Mouse (Mus musculus): ENCODE results near the gene Skp1a. TPM values are rescaled to one million over a fixed set of nuclear protein-coding genes. Genes with fewer than 3 reads are reported as not detected.
A peak's percentile ranks its signal among the peaks of the same experiment; 100 is the strongest.

The Skp1a gene
- polyA plus RNA-seq, 1 experiment from 2014 or later = 926 TPM

GRCm38 (mm10) chr11:52258711-52259110 is 26.9 kb downstream of the Skp1a start:
- Histone ChIP-seq H3K4me1 (0 out of 2 replicates have a peak, but pooled peaks cover 2% of the 10 kb centered on the region), H3K36me3 (peaks cover 20% of the 10 kb centered on the region; the same call in 1 of the 2 replicates), H3K27ac (no peak overlapping the region), H3K9ac (no peak overlapping the region), H3K4me2 (replicated peaks) (no peak overlapping the region), H3K27me3 (no peaks in the 10 kb centered on the region), H3K4me3 (no peak overlapping the region), H3K9me3 (no peaks in the 10 kb centered on the region)
- ATAC-seq (ENCODE audit: low FRiP score, low read depth) = no peak
- 59% methylated on average over 5 of the region's 5 CpGs for WGBS

GRCm38 (mm10) chr11:52260878-52261277 is 29.1 kb downstream of the Skp1a start:
- Histone ChIP-seq H3K4me3 (no peak overlapping the region), H3K27ac (no peak overlapping the region), H3K9ac (no peak overlapping the region), H3K4me2 (replicated peaks) (no peak overlapping the region), H3K27me3 (no peaks in the 10 kb centered on the region), H3K9me3 (no peaks in the 10 kb centered on the region), H3K4me1 (peaks cover 14% of the 10 kb centered on the region), H3K36me3 (peaks cover 20% of the 10 kb centered on the region; the same call in 1 of the 2 replicates)
- ATAC-seq (ENCODE audit: low FRiP score, low read depth) = no peak
- WGBS = 73% methylated on average over 4 of the region's 4 CpGs

GRCm38 (mm10) chr11:52261937-52262336 is 30.1 kb downstream of the Skp1a start:
- Histone ChIP-seq H3K4me2 (replicated peaks) (no peak overlapping the region), H3K9ac (no peak overlapping the region), H3K27ac (no peak overlapping the region), H3K4me3 (no peak overlapping the region), H3K27me3 (no peaks in the 10 kb centered on the region), H3K36me3 (peaks cover 20% of the 10 kb centered on the region; the same call in 1 of the 2 replicates), H3K9me3 (no peaks in the 10 kb centered on the region), H3K4me1 (peaks cover 23% of the 10 kb centered on the region)
- whole genome bisulfite sequencing = 59% methylated on average over 5 of the region's 5 CpGs
- no peak for ATAC-seq (ENCODE audit: low FRiP score, low read depth)

GRCm38 (mm10) chr11:52262338-52262737 is 30.5 kb downstream of the Skp1a start:
- Histone ChIP-seq H3K4me1 (peaks cover 23% of the 10 kb centered on the region), H3K4me2 (replicated peaks) (no peak overlapping the region), H3K9me3 (no peaks in the 10 kb centered on the region), H3K27me3 (no peaks in the 10 kb centered on the region), H3K4me3 (no peak overlapping the region), H3K27ac (no peak overlapping the region), H3K36me3 (peaks cover 17% of the 10 kb centered on the region; the same call in 1 of the 2 replicates), H3K9ac (no peak overlapping the region)
- WGBS = 90% methylated on average over 11 of the region's 11 CpGs
- no peak for ATAC-seq (ENCODE audit: low FRiP score, low read depth)

- peaks cover 6% of the 10 kb centered on the region; the same call in 1 of the 2 replicates for H3K36me3 ChIP-seq
- no peaks in the 10 kb centered on the region for H3K27me3 ChIP-seq
- H3K9me3 ChIP-seq = no peaks in the 10 kb centered on the region
- H3K27ac ChIP-seq = no peak overlapping the region
- ATAC-seq (ENCODE audit: low FRiP score, low read depth) = no peak
- H3K9ac ChIP-seq = no peak overlapping the region
- no peak overlapping the region for H3K4me2 ChIP-seq (replicated peaks)
- peaks cover 31% of the 10 kb centered on the region for H3K4me1 ChIP-seq
- no peak overlapping the region for H3K4me3 ChIP-seq
- WGBS = 81% methylated on average over 7 of the region's 7 CpGs
Observed at GRCm38 (mm10) chr11:52264871-52265270, 33.1 kb downstream of the Skp1a start.

- H3K9ac ChIP-seq = no peak overlapping the region
- no peak overlapping the region for H3K4me2 ChIP-seq (replicated peaks)
- H3K36me3 ChIP-seq = no peaks in the 10 kb centered on the region; the same call in 1 of the 2 replicates
- H3K27me3 ChIP-seq = no peaks in the 10 kb centered on the region
- no peak overlapping the region for H3K27ac ChIP-seq
- no peak overlapping the region for H3K4me3 ChIP-seq
- H3K9me3 ChIP-seq = no peaks in the 10 kb centered on the region
- 63% methylated on average over 12 of the region's 12 CpGs for WGBS
- peaks cover 29% of the 10 kb centered on the region for H3K4me1 ChIP-seq
- no peak for ATAC-seq (ENCODE audit: low FRiP score, low read depth)
Observed at GRCm38 (mm10) chr11:52265616-52266307, 34.0 kb downstream of the Skp1a start.

- ATAC-seq (ENCODE audit: low FRiP score, low read depth) = no peak
- H3K9me3 ChIP-seq = no peaks in the 10 kb centered on the region
Observed at GRCm38 (mm10) chr11:52267271-52267670, 35.5 kb downstream of the Skp1a start.

GRCm38 (mm10) chr11:52268104-52268835 is 36.5 kb downstream of the Skp1a start:
- no peaks in the 10 kb centered on the region for H3K27me3 ChIP-seq
- H3K4me2 ChIP-seq (replicated peaks) = no peak overlapping the region
- H3K9me3 ChIP-seq = no peaks in the 10 kb centered on the region
- ATAC-seq (ENCODE audit: low FRiP score, low read depth) = no peak
- H3K9ac ChIP-seq = 0 out of 2 replicates have a peak overlapping the region, but pooled peaks have one; percentile 9
- no peak overlapping the region for H3K4me3 ChIP-seq
- no peaks in the 10 kb centered on the region for H3K36me3 ChIP-seq
- peak overlapping the region; percentile 8; the same call in 1 of the 2 replicates for H3K27ac ChIP-seq
- 60% methylated on average over 7 of the region's 7 CpGs for WGBS
- H3K4me1 ChIP-seq = peaks cover 46% of the 10 kb centered on the region

More at GRCm38 (mm10) chr11:52267271-52267670, 35.5 kb downstream of the Skp1a start:
- Histone ChIP-seq H3K27me3 (no peaks in the 10 kb centered on the region), H3K27ac (no peak overlapping the region), H3K36me3 (no peaks in the 10 kb centered on the region), H3K4me1 (peaks cover 36% of the 10 kb centered on the region), H3K9ac (no peak overlapping the region), H3K4me2 (replicated peaks) (no peak overlapping the region), H3K4me3 (no peak overlapping the region)
- WGBS = 83% methylated on average over 5 of the region's 5 CpGs

GRCm38 (mm10) chr11:52269841-52270240 is 38.0 kb downstream of the Skp1a start:
- H3K27ac ChIP-seq = no peak overlapping the region
- no peaks in the 10 kb centered on the region for H3K27me3 ChIP-seq
- no peak overlapping the region for H3K4me2 ChIP-seq (replicated peaks)
- no peak overlapping the region for H3K9ac ChIP-seq
- H3K4me1 ChIP-seq = peaks cover 46% of the 10 kb centered on the region
- ATAC-seq (ENCODE audit: low FRiP score, low read depth) = no peak
- 89% methylated on average over 6 of the region's 6 CpGs for WGBS
- no peaks in the 10 kb centered on the region for H3K36me3 ChIP-seq
- no peak overlapping the region for H3K4me3 ChIP-seq
- H3K9me3 ChIP-seq = no peaks in the 10 kb centered on the region

GRCm38 (mm10) chr11:52271765-52272495 is 40.1 kb downstream of the Skp1a start:
- H3K27ac ChIP-seq = no peak overlapping the region
- no peaks in the 10 kb centered on the region for H3K9me3 ChIP-seq
- H3K27me3 ChIP-seq = no peaks in the 10 kb centered on the region
- WGBS = 61% methylated on average over 8 of the region's 8 CpGs
- no peaks in the 10 kb centered on the region for H3K36me3 ChIP-seq
- peaks cover 26% of the 10 kb centered on the region for H3K4me1 ChIP-seq
- no peak overlapping the region for H3K4me2 ChIP-seq (replicated peaks)
- no peak for ATAC-seq (ENCODE audit: low FRiP score, low read depth)
- H3K9ac ChIP-seq = no peak overlapping the region; the same call in 1 of the 2 replicates
- no peak overlapping the region for H3K4me3 ChIP-seq

- Histone ChIP-seq H3K4me2 (replicated peaks) (no peak overlapping the region), H3K9ac (no peak overlapping the region; the same call in 1 of the 2 replicates), H3K4me1 (peaks cover 26% of the 10 kb centered on the region), H3K27me3 (no peaks in the 10 kb centered on the region), H3K27ac (no peak overlapping the region), H3K36me3 (no peaks in the 10 kb centered on the region), H3K4me3 (no peak overlapping the region), H3K9me3 (no peaks in the 10 kb centered on the region)
- WGBS = 42% methylated on average over 6 of the region's 6 CpGs
- ATAC-seq (ENCODE audit: low FRiP score, low read depth) = no peak
Observed at GRCm38 (mm10) chr11:52272619-52273018, 40.8 kb downstream of the Skp1a start.

All from limb, embryonic 13.5 days (tissue).